Mouse (Mus musculus) ES-Bruce4 (cell line): ENCODE measurements around the gene Mcl1. TPM values are rescaled to one million over a fixed set of nuclear protein-coding genes. Genes with fewer than 3 reads are reported as not detected.
"Not testable (repeated sequence)": the region's sequence is repeated elsewhere in the genome, so short reads cannot be mapped to it uniquely, and the experiment has no call there.

Experiments used
- H3K27ac ChIP-seq: 2 replicates; pipeline ENCODE4 v1.5.1; 2012; ENCODE audit warnings: low read length, inconsistent platforms; ENCODE audit not compliant: insufficient read depth
- H3K27me3 ChIP-seq: 2 replicates; pipeline ENCODE4 v1.6.1; 2012; ENCODE audit warnings: mild to moderate bottlenecking, low read length, inconsistent platforms; ENCODE audit not compliant: control insufficient read depth, poor library complexity, insufficient read depth, severe bottlenecking
- H3K36me3 ChIP-seq: 2 replicates; pipeline ENCODE4 v1.6.1; 2012; ENCODE audit warnings: inconsistent platforms, mild to moderate bottlenecking, low read length, moderate library complexity; ENCODE audit not compliant: control insufficient read depth, poor library complexity, insufficient read depth, severe bottlenecking
- H3K4me1 ChIP-seq: one replicate; pipeline ENCODE4 v1.8.1; 2011; ENCODE audit warnings: low read length; ENCODE audit not compliant: control insufficient read depth, insufficient read depth
- H3K4me3 ChIP-seq: 2 replicates; pipeline ENCODE4 v1.5.1; 2011; ENCODE audit warnings: low read depth, mild to moderate bottlenecking, low read length
- H3K9ac ChIP-seq: 2 replicates; pipeline ENCODE4 v1.6.1; 2012; ENCODE audit warnings: low read depth, mild to moderate bottlenecking, inconsistent platforms; ENCODE audit not compliant: poor library complexity, severe bottlenecking
- H3K9me3 ChIP-seq: replicated peaks from 2 replicates; pipeline ENCODE4 v1.6.1; 2012; ENCODE audit warnings: mild to moderate bottlenecking, low read length, inconsistent platforms; ENCODE audit not compliant: control insufficient read depth, poor library complexity, insufficient read depth, severe bottlenecking
- CTCF ChIP-seq: IDR thresholded peaks from one replicate; pipeline ENCODE4 v1.8.1; 2011; ENCODE audit warnings: low read depth, low read length
- EP300 ChIP-seq: IDR thresholded peaks from 2 replicates; pipeline ENCODE4 v1.6.1; 2011; ENCODE audit warnings: low read depth, low read length; ENCODE audit not compliant: insufficient read depth
- POLR2A ChIP-seq: IDR thresholded peaks from one replicate; pipeline ENCODE4 v1.8.1; 2011; ENCODE audit warnings: low read length; ENCODE audit not compliant: insufficient read depth
- polyA plus RNA-seq: library from polyadenylated mRNA; stranded (reverse); fragments of >200 nt; gene quantifications from 2 replicates; pipeline ENCODE4 v1.2.4, GENCODE M21; 2011; ENCODE audit warnings: low read depth; ENCODE audit not compliant: missing spikeins, insufficient read depth, insufficient read length

Gene Mcl1
- polyA plus RNA-seq, 1 experiment: 264 TPM

GRCm38 (mm10) chr3:95652204-95652811, 6.3 kb upstream of the Mcl1 start:
- TF ChIP-seq CTCF: no peak
- TF ChIP-seq POLR2A: no peak
- peak; percentile 60 for TF ChIP-seq EP300
- Histone ChIP-seq H3K9me3 (no peaks in the 10 kb centered on the region), H3K4me3 (peak overlapping the region; percentile 9), H3K4me1 (peaks cover 10% of the 10 kb centered on the region), H3K9ac (peak overlapping the region; percentile 35), H3K27me3 (no peaks in the 10 kb centered on the region), H3K36me3 (no peaks in the 10 kb centered on the region), H3K27ac (peak overlapping the region; percentile 99)

GRCm38 (mm10) chr3:95652871-95653270, 5.7 kb upstream of the Mcl1 start:
- peak overlapping the region; percentile 99 for H3K27ac ChIP-seq
- TF ChIP-seq POLR2A (no peak), EP300 (peak; percentile 100)
- peak overlapping the region; percentile 35 for H3K9ac ChIP-seq
- H3K27me3 ChIP-seq: no peaks in the 10 kb centered on the region
- no peaks in the 10 kb centered on the region for H3K9me3 ChIP-seq
- no peaks in the 10 kb centered on the region for H3K36me3 ChIP-seq
- no peak overlapping the region for H3K4me3 ChIP-seq
- peaks cover 10% of the 10 kb centered on the region for H3K4me1 ChIP-seq

- Histone ChIP-seq H3K27ac (peak overlapping the region; percentile 99), H3K36me3 (no peaks in the 10 kb centered on the region), H3K27me3 (no peaks in the 10 kb centered on the region), H3K4me1 (peaks cover 5% of the 10 kb centered on the region), H3K4me3 (peak overlapping the region; percentile 36), H3K9ac (peak overlapping the region; percentile 50), H3K9me3 (no peaks in the 10 kb centered on the region)
- TF ChIP-seq EP300 (peak; percentile 98), CTCF (no peak)
These were observed 5.0 kb upstream of the Mcl1 start for GRCm38 (mm10) chr3:95653473-95654034.

- H3K27me3 ChIP-seq, H3K9me3 ChIP-seq, H3K4me3 ChIP-seq, H3K36me3 ChIP-seq, H3K4me1 ChIP-seq: not testable (repeated sequence)
- Histone ChIP-seq H3K9ac (peak overlapping the region; percentile 50), H3K27ac (peak overlapping the region; percentile 99)
These were observed 4.2 kb upstream of the Mcl1 start for GRCm38 (mm10) chr3:95654371-95654770.

GRCm38 (mm10) chr3:95655437-95655836, 3.2 kb upstream of the Mcl1 start:
- no peaks in the 10 kb centered on the region for H3K9me3 ChIP-seq
- no peaks in the 10 kb centered on the region for H3K27me3 ChIP-seq
- peak overlapping the region; percentile 99 for H3K27ac ChIP-seq
- peaks cover 4% of the 10 kb centered on the region for H3K4me1 ChIP-seq
- TF ChIP-seq POLR2A (no peak), CTCF (no peak), EP300 (no peak)
- 0 out of 2 replicates have a peak overlapping the region, but pooled peaks have one; percentile 50 for H3K9ac ChIP-seq
- H3K36me3 ChIP-seq: peaks cover 13% of the 10 kb centered on the region
- no peak overlapping the region for H3K4me3 ChIP-seq

- Histone ChIP-seq H3K4me1 (peaks cover 2% of the 10 kb centered on the region), H3K9ac (peak overlapping the region; percentile 98), H3K27me3 (no peaks in the 10 kb centered on the region), H3K27ac (peak overlapping the region; percentile 94), H3K36me3 (peaks cover 29% of the 10 kb centered on the region), H3K4me3 (no peak overlapping the region), H3K9me3 (no peaks in the 10 kb centered on the region)
- TF ChIP-seq EP300: no peak
- no peak for TF ChIP-seq CTCF
- TF ChIP-seq POLR2A: no peak
These were observed 1.5 kb upstream of the Mcl1 start for GRCm38 (mm10) chr3:95657108-95657507.
